Mouse (Mus musculus): ENCODE data around the gene Adcy7.

DNA sequence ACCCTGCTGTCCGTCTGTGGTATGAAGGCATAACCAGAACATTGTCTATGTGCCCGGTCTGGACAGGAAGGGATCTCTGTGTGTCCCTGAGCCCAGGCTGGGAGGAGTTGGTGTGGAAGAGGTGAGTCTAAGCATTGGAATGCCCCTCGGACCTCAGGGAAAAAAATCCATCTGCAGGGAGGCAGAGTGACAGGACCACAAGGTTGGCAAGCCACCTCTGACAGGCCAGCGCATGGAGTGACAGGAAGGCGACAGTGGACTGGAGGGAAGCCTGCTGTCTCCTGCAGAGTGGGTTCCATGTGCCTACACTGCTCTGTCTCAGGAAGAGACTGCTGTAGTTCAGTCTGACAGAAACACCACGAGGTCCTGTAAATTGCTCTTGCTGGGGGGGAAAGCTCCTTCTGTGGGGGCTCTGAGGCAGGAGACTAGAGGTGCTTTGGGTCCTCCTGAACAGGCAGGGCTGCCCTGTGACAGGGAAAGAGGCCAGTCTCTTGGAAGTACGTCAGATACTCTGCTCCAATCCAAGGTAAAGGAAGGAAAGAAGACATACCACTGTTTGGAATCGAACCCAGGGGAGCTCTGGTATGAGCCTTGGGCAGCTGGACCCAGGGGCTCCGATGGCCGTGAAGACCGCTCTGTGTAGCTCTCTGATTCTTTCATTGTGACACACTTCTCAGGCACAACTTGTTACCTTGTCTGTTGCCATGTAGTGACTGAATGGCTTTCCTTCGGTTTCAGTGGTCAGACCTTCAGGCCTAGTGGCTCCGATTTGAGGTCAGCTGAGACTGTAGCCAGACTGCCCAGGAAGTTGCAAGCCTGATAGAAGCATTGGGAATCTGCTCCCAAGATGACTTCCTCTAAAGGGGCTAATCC lies 11.3 kb downstream of the Adcy7 start:
- TF ChIP-seq GATA2 (IDR thresholded peaks at IDR 0.05; ENCODE audit: borderline replicate concordance, low read depth, low read length) (no peak), GATA1 (IDR thresholded peaks at IDR 0.05; ENCODE audit: borderline replicate concordance, low read length) (no peak)
